Mouse (Mus musculus): ENCODE measurements around the gene Rnf220. TPM values are rescaled to one million over a fixed set of nuclear protein-coding genes. Genes with fewer than 3 reads are reported as not detected.

Rnf220 gene
- polyA plus RNA-seq, 1 experiment, result 95.4 TPM

GRCm38 (mm10) chr4:117299921-117300320, 196.9 kb downstream of the Rnf220 start:
- Histone ChIP-seq H3K27me3 (ENCODE audit: control insufficient read depth, insufficient read depth, low read length) (no peaks in the 10 kb centered on the region), H3K4me1 (ENCODE audit: control insufficient read depth, insufficient read depth, insufficient read length) (no peaks in the 10 kb centered on the region), H3K27ac (ENCODE audit: insufficient read depth, low read length) (no peak overlapping the region), H3K36me3 (ENCODE audit: control insufficient read depth, insufficient read depth, low read length) (no peaks in the 10 kb centered on the region), H3K4me3 (ENCODE audit: extremely low read depth, insufficient read depth, insufficient read length) (no peak overlapping the region)
- DNase-seq (ENCODE audit: low read depth in 1 of 2, low spot score in 2 of 2), result no peak
- TF ChIP-seq CTCF (IDR thresholded peaks at IDR 0.05; ENCODE audit: extremely low read depth, insufficient read depth, insufficient read length, insufficient replicate concordance) (no peak), POLR2A (IDR thresholded peaks at IDR 0.05; ENCODE audit: low read depth, low read length) (no peak)
- 91% methylated on average over 10 of the region's 10 CpGs for WGBS

GRCm38 (mm10) chr4:117297819-117298218, 199.0 kb downstream of the Rnf220 start:
- DNase-seq (ENCODE audit: low read depth in 1 of 2, low spot score in 2 of 2), result no peak
- Histone ChIP-seq H3K27me3 (ENCODE audit: control insufficient read depth, insufficient read depth, low read length) (no peaks in the 10 kb centered on the region), H3K4me3 (ENCODE audit: extremely low read depth, insufficient read depth, insufficient read length) (no peak overlapping the region), H3K27ac (ENCODE audit: insufficient read depth, low read length) (no peak overlapping the region), H3K4me1 (ENCODE audit: control insufficient read depth, insufficient read depth, insufficient read length) (no peaks in the 10 kb centered on the region), H3K36me3 (ENCODE audit: control insufficient read depth, insufficient read depth, low read length) (no peaks in the 10 kb centered on the region)
- WGBS, result 93% methylated on average over 9 of the region's 9 CpGs
- TF ChIP-seq CTCF (IDR thresholded peaks at IDR 0.05; ENCODE audit: extremely low read depth, insufficient read depth, insufficient read length, insufficient replicate concordance) (no peak), POLR2A (IDR thresholded peaks at IDR 0.05; ENCODE audit: low read depth, low read length) (no peak)

GRCm38 (mm10) chr4:117296849-117297593, 199.8 kb downstream of the Rnf220 start:
- H3K27me3 ChIP-seq (ENCODE audit: control insufficient read depth, insufficient read depth, low read length), result no peaks in the 10 kb centered on the region
- 88% methylated on average over 19 of the region's 19 CpGs for WGBS
- H3K4me1 ChIP-seq (ENCODE audit: control insufficient read depth, insufficient read depth, insufficient read length), result no peaks in the 10 kb centered on the region
- TF ChIP-seq CTCF (IDR thresholded peaks at IDR 0.05; ENCODE audit: extremely low read depth, insufficient read depth, insufficient read length, insufficient replicate concordance) (no peak), POLR2A (IDR thresholded peaks at IDR 0.05; ENCODE audit: low read depth, low read length) (no peak)
- DNase-seq (ENCODE audit: low read depth in 1 of 2, low spot score in 2 of 2), result no peak
- H3K36me3 ChIP-seq (ENCODE audit: control insufficient read depth, insufficient read depth, low read length), result no peaks in the 10 kb centered on the region
- H3K4me3 ChIP-seq (ENCODE audit: extremely low read depth, insufficient read depth, insufficient read length), result no peak overlapping the region
- H3K27ac ChIP-seq (ENCODE audit: insufficient read depth, low read length), result no peak overlapping the region

GRCm38 (mm10) chr4:117291696-117292095, 205.2 kb downstream of the Rnf220 start:
- Histone ChIP-seq H3K27me3 (ENCODE audit: control insufficient read depth, insufficient read depth, low read length) (no peaks in the 10 kb centered on the region), H3K27ac (ENCODE audit: insufficient read depth, low read length) (no peak overlapping the region), H3K4me1 (ENCODE audit: control insufficient read depth, insufficient read depth, insufficient read length) (peaks cover 3% of the 10 kb centered on the region; the same call in 1 of the 2 replicates), H3K4me3 (ENCODE audit: extremely low read depth, insufficient read depth, insufficient read length) (no peak overlapping the region), H3K36me3 (ENCODE audit: control insufficient read depth, insufficient read depth, low read length) (no peaks in the 10 kb centered on the region)
- 87% methylated on average over 2 of the region's 2 CpGs for WGBS
- DNase-seq (ENCODE audit: low read depth in 1 of 2, low spot score in 2 of 2), result no peak
- no peak for TF ChIP-seq CTCF (IDR thresholded peaks at IDR 0.05; ENCODE audit: extremely low read depth, insufficient read depth, insufficient read length, insufficient replicate concordance)
- no peak for TF ChIP-seq POLR2A (IDR thresholded peaks at IDR 0.05; ENCODE audit: low read depth, low read length)

GRCm38 (mm10) chr4:117288927-117289801, 207.7 kb downstream of the Rnf220 start:
- Histone ChIP-seq H3K27ac (ENCODE audit: insufficient read depth, low read length) (peak overlapping the region; percentile 77), H3K4me3 (ENCODE audit: extremely low read depth, insufficient read depth, insufficient read length) (peak overlapping the region; percentile 64), H3K4me1 (ENCODE audit: control insufficient read depth, insufficient read depth, insufficient read length) (peaks cover 3% of the 10 kb centered on the region; the same call in 1 of the 2 replicates), H3K36me3 (ENCODE audit: control insufficient read depth, insufficient read depth, low read length) (peaks cover 19% of the 10 kb centered on the region), H3K27me3 (ENCODE audit: control insufficient read depth, insufficient read depth, low read length) (no peaks in the 10 kb centered on the region)
- no peak for TF ChIP-seq CTCF (IDR thresholded peaks at IDR 0.05; ENCODE audit: extremely low read depth, insufficient read depth, insufficient read length, insufficient replicate concordance)
- TF ChIP-seq POLR2A (IDR thresholded peaks at IDR 0.05; ENCODE audit: low read depth, low read length), result peak; percentile 26
- DNase-seq (ENCODE audit: low read depth in 1 of 2, low spot score in 2 of 2), result peak; percentile 65 to 81
- 2% methylated on average over 68 of the region's 80 CpGs for whole genome bisulfite sequencing

- H3K27ac ChIP-seq (ENCODE audit: insufficient read depth, low read length), result 0 out of 2 replicates have a peak overlapping the region, but pooled peaks have one; percentile 28
- WGBS, result 63% methylated on average over 25 of the region's 25 CpGs
- peaks cover 22% of the 10 kb centered on the region for H3K36me3 ChIP-seq (ENCODE audit: control insufficient read depth, insufficient read depth, low read length)
- H3K4me1 ChIP-seq (ENCODE audit: control insufficient read depth, insufficient read depth, insufficient read length), result peaks cover 3% of the 10 kb centered on the region; the same call in 1 of the 2 replicates
- no peaks in the 10 kb centered on the region for H3K27me3 ChIP-seq (ENCODE audit: control insufficient read depth, insufficient read depth, low read length)
- DNase-seq (ENCODE audit: low read depth in 1 of 2, low spot score in 2 of 2), result no peak
- TF ChIP-seq POLR2A (IDR thresholded peaks at IDR 0.05; ENCODE audit: low read depth, low read length) (no peak), CTCF (IDR thresholded peaks at IDR 0.05; ENCODE audit: extremely low read depth, insufficient read depth, insufficient read length, insufficient replicate concordance) (no peak)
- peak overlapping the region; percentile 64 for H3K4me3 ChIP-seq (ENCODE audit: extremely low read depth, insufficient read depth, insufficient read length)
Observed at GRCm38 (mm10) chr4:117288277-117288926, 208.4 kb downstream of the Rnf220 start.
